Mouse (Mus musculus) myocyte (in vitro differentiated cells): ENCODE results near the gene Rhd.

Experiments
- CEBPB ChIP-seq: IDR thresholded peaks from 2 replicates; pipeline ENCODE4 v1.6.1; 2011; ENCODE audit warnings: mild to moderate bottlenecking, moderate library complexity; ENCODE audit not compliant: poor library complexity, insufficient read depth, severe bottlenecking
- E2F4 ChIP-seq: IDR thresholded peaks from one replicate; pipeline ENCODE4 v1.6.1; 2011; ENCODE audit warnings: mild to moderate bottlenecking, control low read depth, moderate library complexity; ENCODE audit not compliant: insufficient read depth
- MAX ChIP-seq: IDR thresholded peaks from one replicate; pipeline ENCODE4 v1.6.1; 2011; ENCODE audit warnings: low read depth, mild to moderate bottlenecking, control low read depth
- MYOD1 ChIP-seq, 3 experiments: IDR thresholded peaks; one replicate each; pipeline ENCODE4 v1.6.1; 2011; ENCODE audit warnings: control low read depth in 2 of 3, low read depth in 2 of 3, mild to moderate bottlenecking in 2 of 3, moderate library complexity in 1 of 3; ENCODE audit not compliant: insufficient read length in 2 of 3, control insufficient read depth in 1 of 3
- MYOG ChIP-seq, 3 experiments: IDR thresholded peaks; one replicate each; pipeline ENCODE4 v1.6.1; 2011; ENCODE audit warnings: control low read depth in 2 of 3, low read depth in 2 of 3, mild to moderate bottlenecking in 2 of 3; ENCODE audit not compliant: insufficient read length in 2 of 3, control insufficient read depth in 1 of 3, insufficient read depth in 1 of 3
- POLR2A ChIP-seq: IDR thresholded peaks from one replicate; pipeline ENCODE4 v1.6.1; 2011; ENCODE audit warnings: low read depth, mild to moderate bottlenecking, control low read depth, moderate library complexity; ENCODE audit not compliant: insufficient read length
- POLR2AphosphoS2 ChIP-seq: IDR thresholded peaks from one replicate; pipeline ENCODE4 v1.6.1; 2011; ENCODE audit warnings: low read depth, control low read depth; ENCODE audit not compliant: insufficient read length
- SRF ChIP-seq: IDR thresholded peaks from one replicate; pipeline ENCODE4 v1.6.1; 2011; ENCODE audit warnings: low read depth; ENCODE audit not compliant: control insufficient read depth, insufficient read length
- TCF12 ChIP-seq: IDR thresholded peaks from one replicate; pipeline ENCODE4 v1.6.1; 2011; ENCODE audit warnings: mild to moderate bottlenecking, control low read depth; ENCODE audit not compliant: poor library complexity, insufficient read depth, severe bottlenecking
- TCF3 ChIP-seq: IDR thresholded peaks from one replicate; pipeline ENCODE4 v1.6.1; 2011; ENCODE audit warnings: low read depth, control low read depth; ENCODE audit not compliant: insufficient read length
- USF1 ChIP-seq: IDR thresholded peaks from one replicate; pipeline ENCODE4 v1.6.1; 2011; ENCODE audit warnings: low read depth, mild to moderate bottlenecking, control low read depth, moderate library complexity

DNA sequence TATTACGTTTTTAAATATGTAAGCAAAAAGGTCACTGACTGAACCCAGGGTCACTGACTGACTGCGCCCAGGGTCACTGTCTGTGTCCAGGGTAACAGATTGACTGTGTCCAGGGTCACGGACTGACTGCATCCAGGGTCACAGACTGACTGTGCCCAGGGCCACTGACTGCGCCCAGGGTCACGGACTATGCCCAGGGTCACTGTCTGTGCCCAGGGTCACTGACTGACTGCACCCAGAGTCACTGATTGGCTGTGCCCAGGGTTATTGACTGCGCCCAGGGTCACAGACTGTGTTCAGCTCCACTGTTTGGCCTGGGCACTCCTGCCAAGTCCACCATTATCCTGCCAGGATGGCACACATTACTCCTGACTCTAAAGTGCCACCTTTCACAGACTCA lies 32.9 kb downstream of the Rhd start:
- no peak for TF ChIP-seq POLR2A
- TF ChIP-seq TCF12 = no peak
- TF ChIP-seq SRF = no peak
- no peak for TF ChIP-seq MYOD1 (IDR thresholded peaks at IDR 0.05; ENCODE audit: control insufficient read depth in 1 of 3, insufficient read length in 2 of 3, low read depth in 2 of 3)
- TF ChIP-seq MAX = no peak
- no peak for TF ChIP-seq MYOG (IDR thresholded peaks at IDR 0.05; ENCODE audit: control insufficient read depth in 1 of 3, insufficient read depth in 1 of 3, insufficient read length in 2 of 3, low read depth in 2 of 3)
- no peak for TF ChIP-seq POLR2AphosphoS2
- TF ChIP-seq CEBPB = no peak
- no peak for TF ChIP-seq E2F4
- TF ChIP-seq USF1 = no peak
- no peak for TF ChIP-seq TCF3
